Mouse (Mus musculus) heart, postnatal 36 days (tissue): ENCODE results near the gene Efcab14. TPM values are rescaled to one million over a fixed set of nuclear protein-coding genes. Genes with fewer than 3 reads are reported as not detected.

ENCODE experiments used
- DNase-seq, 2 experiments: peaks; one replicate each; pipeline ENCODE4 v3.0.0; 2021 to 2022
- intact Hi-C: fragments of 180-260 bp; cut with DNase I; formaldehyde crosslinking; loops from one replicate; pipeline ENCODE4 v1.15.1; 2025
- total RNA-seq, 2 experiments: library from RNA; stranded (reverse); gene quantifications; 2 replicates each; pipeline ENCODE4 v1.2.3; 2021

The Efcab14 gene
- total RNA-seq = 10 to 100 TPM; 38.1 to 40.8 TPM

- DNase-seq = peak; percentile 98 to 99
- intact Hi-C loops = loop anchor here (5.0 kb wide), 1 partner anchor 110 kb away; no protein-coding TSS in a partner anchor
Observed at GRCm38 (mm10) chr4:115737551-115738041, at the start of gene Efcab14. Gene Efcab14, plus strand, starts transcription at chr4:115737744.

GRCm38 (mm10) chr4:115701468-115701867 is 36.1 kb upstream of the Efcab14 start:
- intact Hi-C loops = loop anchor here (10.0 kb wide), 1 partner anchor 157 kb away; no protein-coding TSS in a partner anchor
- peak in 1 of 2 experiments; percentile 39 for DNase-seq

GRCm38 (mm10) chr4:115703927-115704505 is 33.5 kb upstream of the Efcab14 start:
- intact Hi-C loops = loop anchor here (10.0 kb wide), 1 partner anchor 159 kb away; no protein-coding TSS in a partner anchor
- DNase-seq = no peak

- peak; percentile 46 to 54 for DNase-seq
- intact Hi-C loops = loop anchor here (2.0 to 10.0 kb wide), 3 partner anchors 52 to 164 kb away; partner anchors contain the start of gene Cyp4b1
Observed at GRCm38 (mm10) chr4:115708974-115709593, 28.5 kb upstream of the Efcab14 start.

- intact Hi-C loops = loop anchor here (1.0 to 10.0 kb wide), 6 partner anchors 53 to 609 kb away; partner anchors contain the start of gene Cyp4b1
- peak; percentile 86 to 91 for DNase-seq
Observed at GRCm38 (mm10) chr4:115709792-115710418, 27.6 kb upstream of the Efcab14 start.

- peak; percentile 52 to 65 for DNase-seq
Observed at GRCm38 (mm10) chr4:115728721-115729120, 8.8 kb upstream of the Efcab14 start.

GRCm38 (mm10) chr4:115731588-115732222 is 5.8 kb upstream of the Efcab14 start:
- peak; percentile 76 to 81 for DNase-seq
- intact Hi-C loops = loop anchor here (1.0 to 5.0 kb wide), 3 partner anchors 171 to 249 kb away; no protein-coding TSS in a partner anchor

More at GRCm38 (mm10) chr4:115728721-115729120, 8.8 kb upstream of the Efcab14 start:
- intact Hi-C loops = no loop called here

GRCm38 (mm10) chr4:115732223-115732818 is 5.2 kb upstream of the Efcab14 start:
- intact Hi-C loops = loop anchor here (5.0 kb wide), 1 partner anchor 170 kb away; no protein-coding TSS in a partner anchor
- DNase-seq = no peak

GRCm38 (mm10) chr4:115733746-115734145 is 3.8 kb upstream of the Efcab14 start:
- intact Hi-C loops = loop anchor here (5.0 kb wide), 1 partner anchor 169 kb away; no protein-coding TSS in a partner anchor
- DNase-seq = no peak

GRCm38 (mm10) chr4:115734867-115735266 is 2.7 kb upstream of the Efcab14 start:
- no peak for DNase-seq
- intact Hi-C loops = loop anchor here (5.0 kb wide), 2 partner anchors 112 to 167 kb away; no protein-coding TSS in a partner anchor

- intact Hi-C loops = loop anchor here (5.0 kb wide), 1 partner anchor 109 kb away; no protein-coding TSS in a partner anchor
- DNase-seq = peak in 1 of 2 experiments; percentile 7
Observed at GRCm38 (mm10) chr4:115738481-115738985, 989 bp downstream of the Efcab14 start.

GRCm38 (mm10) chr4:115742658-115743057 is 5.1 kb downstream of the Efcab14 start:
- DNase-seq = no peak
- intact Hi-C loops = no loop called here

GRCm38 (mm10) chr4:115743096-115743495 is 5.6 kb downstream of the Efcab14 start:
- intact Hi-C loops = no loop called here
- DNase-seq = no peak

GRCm38 (mm10) chr4:115748181-115748580 is 10.6 kb downstream of the Efcab14 start:
- no peak for DNase-seq
- intact Hi-C loops = no loop called here

GRCm38 (mm10) chr4:115749336-115749735 is 11.8 kb downstream of the Efcab14 start:
- no peak for DNase-seq
- intact Hi-C loops = no loop called here

GRCm38 (mm10) chr4:115754101-115754500 is 16.6 kb downstream of the Efcab14 start:
- intact Hi-C loops = no loop called here
- no peak for DNase-seq

- no peak for DNase-seq
- intact Hi-C loops = no loop called here
Observed at GRCm38 (mm10) chr4:115754851-115755250, 17.3 kb downstream of the Efcab14 start.

- intact Hi-C loops = no loop called here
- peak in 1 of 2 experiments; percentile 10 for DNase-seq
Observed at GRCm38 (mm10) chr4:115761206-115761605, 23.7 kb downstream of the Efcab14 start.

- no peak for DNase-seq
- intact Hi-C loops = no loop called here
Observed at GRCm38 (mm10) chr4:115764581-115764980, 27.0 kb downstream of the Efcab14 start.
